Mouse (Mus musculus) forebrain, embryonic 14.5 days (tissue): ENCODE data around the gene Rad51d. TPM values are rescaled to one million over a fixed set of nuclear protein-coding genes. Genes with fewer than 3 reads are reported as not detected.
A peak's percentile ranks its signal among the peaks of the same experiment; 100 is the strongest.

Source experiments
- ATAC-seq: fragments of 200-750 bp; cut with Nextera tagmentation; 2 replicates; pipeline ENCODE4 v1.8.0; 2017; ENCODE audit warnings: mild to moderate bottlenecking, moderate library complexity
- DNase-seq: peaks from one replicate; pipeline ENCODE4 v3.0.0-alpha.2; 2015; ENCODE audit warnings: low spot score
- H3K27ac ChIP-seq: fragments of 300-500 bp; sonication (generic); 2 replicates; pipeline ENCODE4 v1.5.1; 2014; ENCODE audit warnings: low read depth, mild to moderate bottlenecking, control low read depth, low read length, moderate library complexity
- H3K27me3 ChIP-seq: fragments of 300-500 bp; sonication (generic); replicated peaks from 2 replicates; pipeline ENCODE4 v1.6.1; 2014; ENCODE audit warnings: low read length, control low read depth, mixed read lengths; ENCODE audit not compliant: control insufficient read depth, insufficient read depth
- H3K36me3 ChIP-seq: fragments of 300-500 bp; sonication (generic); 2 replicates; pipeline ENCODE4 v1.6.1; 2014; ENCODE audit warnings: low read length, control low read depth; ENCODE audit not compliant: control insufficient read depth, insufficient read depth
- H3K4me1 ChIP-seq: fragments of 300-500 bp; sonication (generic); 2 replicates; pipeline ENCODE4 v1.6.1; 2014; ENCODE audit warnings: antibody characterized with exemption, low read length, control low read depth; ENCODE audit not compliant: control insufficient read depth, insufficient read depth
- H3K4me2 ChIP-seq: fragments of 300-500 bp; sonication (generic); 2 replicates; pipeline ENCODE4 v1.6.1; 2014; ENCODE audit warnings: mild to moderate bottlenecking, control low read depth, low read length
- H3K4me3 ChIP-seq: fragments of 300-500 bp; sonication (generic); 2 replicates; pipeline ENCODE4 v1.5.1; 2014; ENCODE audit warnings: low read depth, low read length, control low read depth
- H3K9ac ChIP-seq: fragments of 300-500 bp; sonication (generic); 2 replicates; pipeline ENCODE4 v1.6.1; 2014; ENCODE audit warnings: mild to moderate bottlenecking, low read length, control low read depth, moderate library complexity
- H3K9me3 ChIP-seq: fragments of 300-500 bp; sonication (generic); replicated peaks from 2 replicates; pipeline ENCODE4 v1.6.1; 2016; ENCODE audit warnings: low read length, control low read depth, mixed read lengths; ENCODE audit not compliant: control insufficient read depth
- WGBS: fragments of 180-500 bp; shearing (Covaris S2); extraction: QIAGEN DNeasy Blood & Tissue Kit; methylation state at CpG from one replicate; pipeline ENCODE4 v1.1.7; 2014; 5-methylcytosine and 5-hydroxymethylcytosine counted together
- polyA plus RNA-seq: library from polyadenylated mRNA; unstranded; fragments of >200 nt; fragmentation: Nextera tagmentation; extraction: Ambion mirVana; gene quantifications from 2 replicates; pipeline ENCODE4 v1.2.1, GENCODE M21; 2014

Rad51d gene
- polyA plus RNA-seq, 1 experiment from 2014 or later, result 14.2 TPM

DNA sequence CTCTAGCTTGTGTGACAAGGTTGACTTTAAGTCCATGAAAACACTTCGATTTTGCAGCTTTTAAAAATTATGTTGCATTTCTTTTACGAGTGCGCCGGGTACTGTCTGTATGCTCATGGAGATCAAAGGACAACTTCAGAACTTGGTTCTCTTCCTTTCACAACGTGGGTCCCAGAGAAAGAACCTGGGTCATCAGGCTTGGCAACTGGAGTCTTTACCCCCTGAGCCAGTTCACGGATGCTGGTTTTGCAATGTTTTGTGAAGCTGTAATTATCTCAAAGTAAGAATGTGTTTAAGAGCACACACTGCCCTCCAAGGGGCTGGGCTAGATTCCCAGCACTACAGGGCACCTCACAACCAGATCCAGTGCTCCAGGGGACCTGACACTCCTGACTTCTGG is 36.3 kb downstream of the Rad51d start:
- H3K4me2 ChIP-seq, result no peak overlapping the region
- WGBS, result 81% methylated on average over 6 of the region's 6 CpGs
- H3K4me1 ChIP-seq, result peaks cover 10% of the 10 kb centered on the region
- H3K4me3 ChIP-seq, result no peak overlapping the region
- DNase-seq (no peak), ATAC-seq (no peak)
- H3K27ac ChIP-seq, result no peak overlapping the region
- no peak overlapping the region for H3K9ac ChIP-seq
- no peaks in the 10 kb centered on the region for H3K9me3 ChIP-seq
- no peaks in the 10 kb centered on the region for H3K27me3 ChIP-seq
- no peaks in the 10 kb centered on the region for H3K36me3 ChIP-seq

DNA sequence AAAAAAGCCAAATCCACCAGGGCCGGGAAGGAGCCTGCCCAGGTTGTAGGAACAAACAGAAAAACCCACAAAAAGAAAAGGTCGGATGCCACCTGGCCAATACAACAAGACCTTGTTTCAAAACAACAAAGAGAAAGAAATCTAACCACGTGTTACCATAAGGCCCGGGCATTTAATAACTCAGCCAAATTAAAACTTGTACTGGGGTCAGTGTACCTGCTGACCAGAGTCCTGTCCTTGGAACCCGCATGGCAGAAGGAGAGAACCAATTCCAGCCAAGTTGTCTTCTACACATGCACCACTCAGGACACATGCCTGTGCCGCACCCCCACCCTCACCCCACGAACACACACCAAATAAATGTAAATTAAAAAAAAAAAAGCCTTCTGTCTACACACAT is 37.5 kb downstream of the Rad51d start:
- no peaks in the 10 kb centered on the region for H3K36me3 ChIP-seq
- ATAC-seq, result no peak
- WGBS, result 88% methylated on average over 7 of the region's 7 CpGs

DNA sequence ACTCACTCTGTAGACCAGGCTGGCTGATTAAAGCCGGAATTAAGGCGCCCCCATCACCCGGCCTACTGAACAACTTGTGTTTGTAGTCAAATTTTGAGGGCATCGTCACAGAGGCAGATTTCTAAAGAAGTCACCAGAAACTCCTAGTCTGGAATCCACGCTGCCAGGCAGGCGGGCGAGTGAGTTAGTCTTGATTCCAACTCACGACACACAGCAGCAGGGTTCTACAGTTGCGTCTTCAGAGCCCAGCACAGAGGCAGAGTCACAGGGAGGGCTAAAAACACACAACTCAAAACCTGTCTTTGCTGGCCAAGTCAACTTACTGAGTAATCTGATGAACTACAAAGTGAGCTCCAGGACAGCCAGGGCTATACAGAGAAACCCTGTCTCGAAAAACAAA is 37.9 kb downstream of the Rad51d start:
- 84% methylated on average over 10 of the region's 10 CpGs for WGBS
- H3K9me3 ChIP-seq, result no peaks in the 10 kb centered on the region
- no peak for DNase-seq

More for the DNA sequence above, 37.5 kb downstream of the Rad51d start:
- no peak overlapping the region for H3K9ac ChIP-seq
- no peak overlapping the region for H3K4me3 ChIP-seq
- H3K9me3 ChIP-seq, result no peaks in the 10 kb centered on the region
- H3K4me2 ChIP-seq, result no peak overlapping the region
- DNase-seq, result no peak
- H3K27me3 ChIP-seq, result no peaks in the 10 kb centered on the region
- H3K4me1 ChIP-seq, result peaks cover 10% of the 10 kb centered on the region
- no peak overlapping the region for H3K27ac ChIP-seq

DNA sequence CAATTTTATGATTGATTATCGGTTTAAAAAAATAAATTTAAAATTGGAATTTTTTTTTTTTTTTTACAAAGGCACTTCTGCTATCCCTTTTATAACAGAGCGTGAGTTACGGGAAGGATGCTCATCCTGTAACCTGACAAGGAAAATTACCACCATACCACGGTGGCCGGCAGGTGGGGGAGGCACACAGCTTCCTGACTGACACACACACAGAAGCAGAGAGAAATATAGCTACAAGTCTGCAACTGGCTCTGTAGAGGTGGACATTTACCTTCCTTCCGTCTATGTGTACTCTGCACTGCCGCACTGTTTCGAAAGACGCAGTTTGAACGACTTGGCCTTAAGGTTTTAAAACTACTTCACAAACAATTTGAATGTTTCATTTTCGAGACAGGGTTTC is 38.3 kb downstream of the Rad51d start:
- Histone ChIP-seq H3K9ac (no peak overlapping the region), H3K9me3 (no peaks in the 10 kb centered on the region), H3K27me3 (no peaks in the 10 kb centered on the region), H3K27ac (no peak overlapping the region), H3K36me3 (no peaks in the 10 kb centered on the region), H3K4me2 (no peak overlapping the region), H3K4me1 (peaks cover 15% of the 10 kb centered on the region), H3K4me3 (no peak overlapping the region)
- 90% methylated on average over 11 of the region's 11 CpGs for WGBS
- DNase-seq (no peak), ATAC-seq (no peak)

More for the DNA sequence above, 37.9 kb downstream of the Rad51d start:
- ATAC-seq, result no peak
- Histone ChIP-seq H3K9ac (no peak overlapping the region), H3K4me1 (peaks cover 11% of the 10 kb centered on the region), H3K27ac (no peak overlapping the region), H3K4me3 (no peak overlapping the region), H3K4me2 (no peak overlapping the region), H3K27me3 (no peaks in the 10 kb centered on the region), H3K36me3 (no peaks in the 10 kb centered on the region)

DNA sequence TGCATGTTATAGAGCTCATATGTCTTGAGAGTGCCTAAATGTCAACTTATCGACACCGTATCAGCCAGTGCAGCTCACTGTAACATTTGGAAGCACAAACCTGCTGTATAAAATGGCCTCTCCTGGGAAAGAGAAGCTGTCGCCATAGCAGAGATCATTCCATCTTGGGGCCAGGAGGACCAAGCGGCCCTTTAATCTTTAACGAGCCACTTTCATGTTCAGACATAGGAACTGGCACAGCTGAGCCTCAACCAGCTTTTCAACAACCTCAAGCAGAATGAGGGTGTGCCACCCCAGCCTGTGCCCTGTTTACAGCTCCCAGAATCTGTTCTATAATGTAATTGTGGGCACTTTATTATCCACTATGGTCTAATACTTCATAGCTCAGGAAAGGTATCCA is 40.2 kb downstream of the Rad51d start:
- no peak overlapping the region for H3K4me2 ChIP-seq
- H3K27me3 ChIP-seq, result no peaks in the 10 kb centered on the region
- DNase-seq, result no peak
- H3K4me1 ChIP-seq, result peaks cover 11% of the 10 kb centered on the region
- WGBS, result 50% methylated on average over 5 of the region's 5 CpGs
- no peak for ATAC-seq
- H3K4me3 ChIP-seq, result no peak overlapping the region
- no peaks in the 10 kb centered on the region for H3K9me3 ChIP-seq
- H3K36me3 ChIP-seq, result no peaks in the 10 kb centered on the region
- H3K9ac ChIP-seq, result peak overlapping the region; percentile 0; the same call in 1 of the 2 replicates
- no peak overlapping the region for H3K27ac ChIP-seq

DNA sequence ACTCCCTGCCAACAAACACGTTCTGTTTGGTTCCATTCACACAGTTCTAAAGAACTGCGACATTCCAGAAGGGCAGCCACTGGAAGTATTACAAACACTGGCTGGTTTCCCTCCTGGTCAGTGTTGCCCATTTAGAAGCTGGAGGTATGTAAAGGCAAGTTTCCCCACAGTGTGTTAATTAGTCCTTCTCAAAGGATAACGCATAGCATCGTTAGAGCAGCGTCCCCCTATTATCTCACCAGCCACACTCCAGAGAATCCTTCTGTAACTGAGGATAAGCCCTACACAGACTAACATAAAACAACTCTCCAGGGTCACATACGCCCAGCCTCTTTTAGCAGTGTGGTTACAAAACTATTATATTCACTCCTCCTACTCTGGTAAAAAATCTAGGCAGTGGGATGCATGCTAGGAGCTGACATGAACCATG is 42.8 kb downstream of the Rad51d start:
- Histone ChIP-seq H3K9ac (no peak overlapping the region), H3K4me2 (no peak overlapping the region), H3K4me1 (peaks cover 10% of the 10 kb centered on the region), H3K36me3 (no peaks in the 10 kb centered on the region), H3K4me3 (no peak overlapping the region), H3K27ac (no peak overlapping the region), H3K27me3 (no peaks in the 10 kb centered on the region), H3K9me3 (no peaks in the 10 kb centered on the region)
- 5% methylated on average over 6 of the region's 6 CpGs for WGBS
- DNase-seq, result peak; percentile 53
- no peak for ATAC-seq

DNA sequence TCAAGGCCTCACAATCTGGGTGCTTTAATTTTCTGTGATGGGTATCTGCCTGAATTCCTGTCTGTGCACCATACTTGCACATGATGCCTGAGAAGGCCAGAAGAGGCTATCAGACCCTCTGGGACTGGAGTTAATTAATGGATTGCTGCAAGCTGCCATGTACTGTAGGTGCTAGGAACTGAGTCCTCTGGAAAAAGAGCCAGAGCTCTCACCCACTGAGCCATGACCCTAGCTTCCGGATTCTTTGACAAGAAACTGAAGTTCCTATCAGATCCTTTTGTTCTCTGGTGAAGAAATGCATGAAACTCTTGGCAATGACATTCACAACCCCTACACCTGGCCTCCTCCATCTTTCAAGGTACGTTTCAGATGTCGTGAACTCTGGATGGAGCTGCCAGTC is 43.5 kb downstream of the Rad51d start:
- Histone ChIP-seq H3K36me3 (no peaks in the 10 kb centered on the region), H3K4me3 (no peak overlapping the region), H3K27ac (no peak overlapping the region), H3K27me3 (no peaks in the 10 kb centered on the region), H3K4me2 (no peak overlapping the region), H3K4me1 (peaks cover 10% of the 10 kb centered on the region), H3K9ac (no peak overlapping the region), H3K9me3 (no peaks in the 10 kb centered on the region)
- ATAC-seq, result no peak
- WGBS, result 60% methylated on average over 3 of the region's 3 CpGs
- DNase-seq, result no peak

DNA sequence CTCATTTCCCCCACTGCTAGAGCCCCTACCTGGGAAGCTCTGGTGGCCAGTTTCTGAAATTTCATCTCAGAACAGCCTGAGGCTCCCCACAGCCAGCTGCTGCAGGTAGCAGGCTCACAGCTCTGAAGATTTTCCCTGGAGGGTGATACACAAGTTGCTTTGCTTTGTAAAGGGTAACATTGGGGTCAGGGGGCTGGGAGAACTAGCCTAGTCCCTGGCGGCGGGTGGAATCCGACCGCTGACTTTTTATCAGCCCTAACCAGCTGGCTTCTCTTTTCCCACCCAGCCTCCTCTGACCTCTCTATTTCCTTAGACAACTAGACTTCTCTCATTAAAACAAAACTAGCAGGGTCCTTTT is 44.4 kb downstream of the Rad51d start:
- Histone ChIP-seq H3K27ac (no peak overlapping the region), H3K9me3 (no peaks in the 10 kb centered on the region), H3K9ac (peak overlapping the region; percentile 45; the same call in 1 of the 2 replicates), H3K4me3 (no peak overlapping the region), H3K27me3 (no peaks in the 10 kb centered on the region), H3K4me1 (peaks cover 10% of the 10 kb centered on the region), H3K4me2 (peak overlapping the region; percentile 32), H3K36me3 (no peaks in the 10 kb centered on the region)
- DNase-seq (no peak), ATAC-seq (no peak)
- 51% methylated on average over 4 of the region's 4 CpGs for WGBS

DNA sequence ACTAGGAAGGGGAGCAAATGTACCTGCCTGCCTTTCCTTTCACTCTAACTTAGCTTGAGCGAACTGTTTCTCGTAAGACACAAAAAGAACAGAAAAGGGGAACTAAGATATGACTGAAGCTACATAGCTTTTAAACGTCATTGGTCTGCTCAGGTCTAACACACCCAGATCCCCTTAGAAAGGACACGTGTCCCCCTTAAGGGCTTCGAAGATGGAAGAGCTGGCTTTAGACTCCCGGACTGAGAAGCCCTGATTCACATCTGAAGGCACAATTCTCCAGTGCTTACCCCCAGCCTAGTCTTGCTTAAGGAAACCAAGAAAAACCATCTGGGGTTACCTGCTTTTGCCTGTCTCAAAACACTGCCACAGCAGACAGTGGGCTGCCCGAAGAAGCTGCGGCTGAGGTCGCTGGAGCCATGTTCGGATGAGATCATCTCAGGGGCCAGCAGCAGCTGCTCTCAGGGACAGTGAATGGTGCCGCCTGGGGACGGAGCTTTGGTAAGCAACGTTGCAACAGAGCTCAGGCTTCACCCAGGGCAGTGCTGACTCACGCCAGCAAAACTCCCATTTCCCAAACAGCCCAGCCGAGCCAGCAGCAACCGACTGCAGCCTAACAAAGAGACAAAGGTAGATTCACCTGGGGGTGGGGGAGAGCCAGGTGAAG is 44.9 kb downstream of the Rad51d start:
- no peaks in the 10 kb centered on the region for H3K36me3 ChIP-seq
- DNase-seq, result no peak
- peak overlapping the region; percentile 32 for H3K4me2 ChIP-seq
- H3K27me3 ChIP-seq, result no peaks in the 10 kb centered on the region
- no peaks in the 10 kb centered on the region for H3K9me3 ChIP-seq
- H3K4me1 ChIP-seq, result peaks cover 10% of the 10 kb centered on the region
- no peak overlapping the region for H3K4me3 ChIP-seq
- H3K27ac ChIP-seq, result no peak overlapping the region
- peak; percentile 44; the same call in 1 of the 2 replicates for ATAC-seq
- peak overlapping the region; percentile 45; the same call in 1 of the 2 replicates for H3K9ac ChIP-seq
- WGBS, result 31% methylated on average over 16 of the region's 16 CpGs
